Mouse (Mus musculus) myocyte (in vitro differentiated cells): ENCODE measurements around the gene 4930455H04Rik. TPM values are rescaled to one million over a fixed set of nuclear protein-coding genes. Genes with fewer than 3 reads are reported as not detected.
A peak's percentile ranks its signal among the peaks of the same experiment; 100 is the strongest.

Experiments
- H3K27me3 ChIP-seq: one replicate; pipeline ENCODE4 v1.6.1; 2011; ENCODE audit not compliant: control insufficient read depth, insufficient read depth, insufficient read length
- H3K36me3 ChIP-seq: one replicate; pipeline ENCODE4 v1.6.1; 2011; ENCODE audit not compliant: control insufficient read depth, insufficient read depth
- H3K4me2 ChIP-seq: one replicate; pipeline ENCODE4 v1.6.1; 2011; ENCODE audit warnings: low read depth, control low read depth
- H3K4me3 ChIP-seq: one replicate; pipeline ENCODE4 v1.5.1; 2011; ENCODE audit warnings: mild to moderate bottlenecking, control low read depth, moderate library complexity
- H3K79me2 ChIP-seq: one replicate; pipeline ENCODE4 v1.6.1; 2011; ENCODE audit not compliant: control insufficient read depth, insufficient read depth
- H3ac ChIP-seq: one replicate; pipeline ENCODE4 v1.6.1; 2011; ENCODE audit not compliant: control insufficient read depth, insufficient read length
- CEBPB ChIP-seq: IDR thresholded peaks from 2 replicates; pipeline ENCODE4 v1.6.1; 2011; ENCODE audit warnings: mild to moderate bottlenecking, moderate library complexity; ENCODE audit not compliant: poor library complexity, insufficient read depth, severe bottlenecking
- E2F4 ChIP-seq: IDR thresholded peaks from one replicate; pipeline ENCODE4 v1.6.1; 2011; ENCODE audit warnings: mild to moderate bottlenecking, control low read depth, moderate library complexity; ENCODE audit not compliant: insufficient read depth
- MAX ChIP-seq: IDR thresholded peaks from one replicate; pipeline ENCODE4 v1.6.1; 2011; ENCODE audit warnings: low read depth, mild to moderate bottlenecking, control low read depth
- MYOD1 ChIP-seq, 3 experiments: IDR thresholded peaks; one replicate each; pipeline ENCODE4 v1.6.1; 2011; ENCODE audit warnings: control low read depth in 2 of 3, low read depth in 2 of 3, mild to moderate bottlenecking in 2 of 3, moderate library complexity in 1 of 3; ENCODE audit not compliant: insufficient read length in 2 of 3, control insufficient read depth in 1 of 3
- MYOG ChIP-seq, 3 experiments: IDR thresholded peaks; one replicate each; pipeline ENCODE4 v1.6.1; 2011; ENCODE audit warnings: control low read depth in 2 of 3, low read depth in 2 of 3, mild to moderate bottlenecking in 2 of 3; ENCODE audit not compliant: insufficient read length in 2 of 3, control insufficient read depth in 1 of 3, insufficient read depth in 1 of 3
- POLR2A ChIP-seq: IDR thresholded peaks from one replicate; pipeline ENCODE4 v1.6.1; 2011; ENCODE audit warnings: low read depth, mild to moderate bottlenecking, control low read depth, moderate library complexity; ENCODE audit not compliant: insufficient read length
- POLR2AphosphoS2 ChIP-seq: IDR thresholded peaks from one replicate; pipeline ENCODE4 v1.6.1; 2011; ENCODE audit warnings: low read depth, control low read depth; ENCODE audit not compliant: insufficient read length
- REST ChIP-seq: IDR thresholded peaks from one replicate; pipeline ENCODE4 v1.6.1; 2011; ENCODE audit warnings: mild to moderate bottlenecking, control low read depth, moderate library complexity; ENCODE audit not compliant: insufficient read depth, insufficient read length
- SRF ChIP-seq: IDR thresholded peaks from one replicate; pipeline ENCODE4 v1.6.1; 2011; ENCODE audit warnings: low read depth; ENCODE audit not compliant: control insufficient read depth, insufficient read length
- TCF12 ChIP-seq: IDR thresholded peaks from one replicate; pipeline ENCODE4 v1.6.1; 2011; ENCODE audit warnings: mild to moderate bottlenecking, control low read depth; ENCODE audit not compliant: poor library complexity, insufficient read depth, severe bottlenecking
- TCF3 ChIP-seq: IDR thresholded peaks from one replicate; pipeline ENCODE4 v1.6.1; 2011; ENCODE audit warnings: low read depth, control low read depth; ENCODE audit not compliant: insufficient read length
- USF1 ChIP-seq: IDR thresholded peaks from one replicate; pipeline ENCODE4 v1.6.1; 2011; ENCODE audit warnings: low read depth, mild to moderate bottlenecking, control low read depth, moderate library complexity
- polyA plus RNA-seq: library from polyadenylated mRNA; unstranded; fragments of >200 nt; fragmentation: generic; extraction: Trizol; gene quantifications from one replicate; pipeline ENCODE4 v1.2.1, GENCODE M21; 2012; ENCODE audit warnings: missing spikeins

The 4930455H04Rik gene
- polyA plus RNA-seq, 1 experiment: not detected

GRCm38 (mm10) chr3:117020319-117020718 lies 52.3 kb downstream of the 4930455H04Rik start:
- Histone ChIP-seq H3K27me3 (no peaks in the 10 kb centered on the region), H3K79me2 (no peaks in the 10 kb centered on the region), H3K4me3 (no peak overlapping the region), H3K4me2 (no peak overlapping the region), H3ac (no peak overlapping the region), H3K36me3 (no peaks in the 10 kb centered on the region)
- TF ChIP-seq MYOG (IDR thresholded peaks at IDR 0.05; ENCODE audit: control insufficient read depth in 1 of 3, insufficient read depth in 1 of 3, insufficient read length in 2 of 3, low read depth in 2 of 3) (no peak), E2F4 (no peak), MAX (no peak), TCF12 (no peak), CEBPB (no peak), REST (no peak), SRF (no peak), TCF3 (no peak), MYOD1 (IDR thresholded peaks at IDR 0.05; ENCODE audit: control insufficient read depth in 1 of 3, insufficient read length in 2 of 3, low read depth in 2 of 3) (no peak), USF1 (no peak), POLR2AphosphoS2 (no peak), POLR2A (no peak)

- no peaks in the 10 kb centered on the region for H3K79me2 ChIP-seq
- H3K36me3 ChIP-seq: no peaks in the 10 kb centered on the region
- TF ChIP-seq MYOG (IDR thresholded peaks at IDR 0.05; ENCODE audit: control insufficient read depth in 1 of 3, insufficient read depth in 1 of 3, insufficient read length in 2 of 3, low read depth in 2 of 3): no peak
- TF ChIP-seq POLR2AphosphoS2: no peak
- TF ChIP-seq TCF12: no peak
- TF ChIP-seq SRF: no peak
- TF ChIP-seq MAX: no peak
- no peak for TF ChIP-seq USF1
- no peaks in the 10 kb centered on the region for H3K27me3 ChIP-seq
- no peak overlapping the region for H3K4me2 ChIP-seq
- H3ac ChIP-seq: no peak overlapping the region
- H3K4me3 ChIP-seq: no peak overlapping the region
These were observed 53.8 kb downstream of the 4930455H04Rik start for GRCm38 (mm10) chr3:117021907-117022306.

- no peak overlapping the region for H3K4me2 ChIP-seq
- H3K79me2 ChIP-seq: no peaks in the 10 kb centered on the region
- TF ChIP-seq CEBPB: no peak
- TF ChIP-seq REST: no peak
- no peak overlapping the region for H3K4me3 ChIP-seq
- H3K27me3 ChIP-seq: no peaks in the 10 kb centered on the region
- H3ac ChIP-seq: no peak overlapping the region
- H3K36me3 ChIP-seq: no peaks in the 10 kb centered on the region
These were observed 56.0 kb downstream of the 4930455H04Rik start for GRCm38 (mm10) chr3:117024111-117024510.

GRCm38 (mm10) chr3:117024557-117024956 lies 56.5 kb downstream of the 4930455H04Rik start:
- Histone ChIP-seq H3K4me3 (no peak overlapping the region), H3ac (no peak overlapping the region), H3K79me2 (no peaks in the 10 kb centered on the region), H3K27me3 (no peaks in the 10 kb centered on the region), H3K4me2 (no peak overlapping the region), H3K36me3 (no peaks in the 10 kb centered on the region)
- TF ChIP-seq CEBPB: no peak
- TF ChIP-seq E2F4: no peak
- no peak for TF ChIP-seq POLR2A
- TF ChIP-seq MAX: no peak
- no peak for TF ChIP-seq TCF3
- no peak for TF ChIP-seq REST
- no peak for TF ChIP-seq POLR2AphosphoS2
- TF ChIP-seq USF1: no peak
- no peak for TF ChIP-seq SRF
- no peak for TF ChIP-seq MYOD1 (IDR thresholded peaks at IDR 0.05; ENCODE audit: control insufficient read depth in 1 of 3, insufficient read length in 2 of 3, low read depth in 2 of 3)
- no peak for TF ChIP-seq TCF12
- TF ChIP-seq MYOG (IDR thresholded peaks at IDR 0.05; ENCODE audit: control insufficient read depth in 1 of 3, insufficient read depth in 1 of 3, insufficient read length in 2 of 3, low read depth in 2 of 3): no peak

- H3K79me2 ChIP-seq: no peaks in the 10 kb centered on the region
- H3ac ChIP-seq: no peak overlapping the region
- no peaks in the 10 kb centered on the region for H3K27me3 ChIP-seq
- peak overlapping the region; percentile 30 for H3K4me2 ChIP-seq
- H3K36me3 ChIP-seq: no peaks in the 10 kb centered on the region
- peak in 1 of 3 experiments; percentile 12 for TF ChIP-seq MYOG (IDR thresholded peaks at IDR 0.05; ENCODE audit: control insufficient read depth in 1 of 3, insufficient read depth in 1 of 3, insufficient read length in 2 of 3, low read depth in 2 of 3)
- peak; percentile 40 to 48 (median 42) for TF ChIP-seq MYOD1 (IDR thresholded peaks at IDR 0.05; ENCODE audit: control insufficient read depth in 1 of 3, insufficient read length in 2 of 3, low read depth in 2 of 3)
- no peak for TF ChIP-seq E2F4
- H3K4me3 ChIP-seq: no peak overlapping the region
These were observed 57.4 kb downstream of the 4930455H04Rik start for GRCm38 (mm10) chr3:117025421-117025820.

Other genes with a start within 250 kb of the 4930455H04Rik start
- gene Agl, start 160.1 kb upstream of the 4930455H04Rik start, polyA plus RNA-seq: 35.8 TPM
- gene Frrs1, start 108.8 kb upstream of the 4930455H04Rik start, polyA plus RNA-seq: 12.7 TPM
- gene Palmd, start 720 bp downstream of the 4930455H04Rik start, polyA plus RNA-seq: 0.36 TPM